Mouse (Mus musculus): ENCODE measurements around the gene Pacsin2.

Gene Pacsin2

GRCm38 (mm10) chr15:83332373-83332772 is 132.0 kb downstream of the Pacsin2 start:
- DNase-seq (ENCODE audit: low spot score in 2 of 2): no peak

DNA sequence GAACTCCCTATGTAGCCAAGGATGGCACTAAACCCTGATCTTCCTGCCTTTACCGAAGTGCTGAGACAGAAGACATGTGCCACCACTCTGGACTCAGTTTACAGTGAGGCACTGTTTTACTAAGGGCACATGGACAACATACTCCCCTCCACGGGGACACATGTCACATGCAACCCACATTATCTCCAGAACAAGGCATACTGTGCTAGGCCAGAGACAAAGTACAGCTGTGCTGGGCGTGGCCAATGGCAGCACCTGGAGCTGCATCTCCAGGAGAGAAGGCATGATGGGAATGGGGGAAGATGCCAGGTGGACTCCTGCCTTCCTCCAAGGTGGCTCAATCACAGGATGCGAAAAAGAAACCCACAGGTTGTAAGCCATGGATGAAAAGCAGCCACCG is 135.5 kb downstream of the Pacsin2 start:
- DNase-seq (ENCODE audit: low spot score in 2 of 2): no peak

All from left cerebral cortex, adult 9 months (tissue).